Mouse (Mus musculus): ENCODE results near the gene Tnni3k. TPM values are rescaled to one million over a fixed set of nuclear protein-coding genes. Genes with fewer than 3 reads are reported as not detected.

The Tnni3k gene
- polyA plus RNA-seq, 1 experiment from 2014 or later = not detected

DNA sequence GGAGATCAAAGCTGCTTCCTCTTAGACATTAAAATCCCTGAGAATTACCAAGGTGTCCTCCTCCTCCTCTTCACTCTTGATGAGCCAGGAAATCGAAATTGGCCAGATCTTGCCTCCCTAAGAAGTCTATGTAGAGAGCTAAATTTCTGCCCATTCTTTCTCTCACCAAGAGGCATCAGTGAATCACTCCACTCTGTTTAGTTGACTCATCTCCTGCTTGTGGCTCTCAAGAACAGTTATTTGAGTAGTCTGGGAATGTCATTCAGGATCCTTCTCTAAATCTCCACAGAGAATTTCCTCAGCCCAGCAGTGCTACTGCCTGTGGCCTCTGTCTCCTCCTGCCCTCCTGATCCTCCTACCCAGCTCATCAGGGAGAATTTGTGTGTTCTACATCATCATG, 139.6 kb downstream of the Tnni3k start:
- WGBS = 70% methylated on average over 1 of the region's 1 CpGs
- Histone ChIP-seq H3K9ac (no peak overlapping the region), H3K9me3 (no peaks in the 10 kb centered on the region), H3K27me3 (replicated peaks) (no peaks in the 10 kb centered on the region), H3K4me1 (replicated peaks) (no peaks in the 10 kb centered on the region), H3K4me2 (replicated peaks) (no peak overlapping the region), H3K36me3 (no peaks in the 10 kb centered on the region), H3K27ac (no peak overlapping the region), H3K4me3 (replicated peaks) (no peak overlapping the region)
- no peak for ATAC-seq

DNA sequence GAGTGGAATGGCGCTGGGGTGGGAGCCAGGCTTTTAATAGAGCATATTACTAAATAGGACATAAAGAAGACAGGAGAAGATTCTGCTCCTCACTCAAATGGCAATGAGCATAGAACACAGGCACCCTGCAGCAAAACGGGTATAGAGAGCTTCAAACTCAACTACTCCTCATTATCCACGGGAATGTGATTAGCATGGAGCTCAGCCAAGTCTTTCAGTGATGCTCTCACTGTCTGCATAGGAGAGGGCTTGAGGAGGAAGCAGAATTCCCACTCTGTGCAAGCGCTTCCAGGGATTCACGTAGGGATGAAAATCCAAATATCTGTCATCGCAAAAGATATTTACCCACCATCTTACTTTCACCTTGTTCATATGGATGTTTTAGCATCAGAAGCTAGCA, 141.6 kb downstream of the Tnni3k start:
- H3K9ac ChIP-seq = no peak overlapping the region
- no peaks in the 10 kb centered on the region for H3K4me1 ChIP-seq (replicated peaks)
- H3K27me3 ChIP-seq (replicated peaks) = no peaks in the 10 kb centered on the region
- 74% methylated on average over 6 of the region's 6 CpGs for WGBS
- H3K36me3 ChIP-seq = no peaks in the 10 kb centered on the region
- H3K9me3 ChIP-seq = no peaks in the 10 kb centered on the region
- no peak overlapping the region for H3K27ac ChIP-seq
- H3K4me2 ChIP-seq (replicated peaks) = no peak overlapping the region
- ATAC-seq = no peak
- H3K4me3 ChIP-seq (replicated peaks) = no peak overlapping the region

DNA sequence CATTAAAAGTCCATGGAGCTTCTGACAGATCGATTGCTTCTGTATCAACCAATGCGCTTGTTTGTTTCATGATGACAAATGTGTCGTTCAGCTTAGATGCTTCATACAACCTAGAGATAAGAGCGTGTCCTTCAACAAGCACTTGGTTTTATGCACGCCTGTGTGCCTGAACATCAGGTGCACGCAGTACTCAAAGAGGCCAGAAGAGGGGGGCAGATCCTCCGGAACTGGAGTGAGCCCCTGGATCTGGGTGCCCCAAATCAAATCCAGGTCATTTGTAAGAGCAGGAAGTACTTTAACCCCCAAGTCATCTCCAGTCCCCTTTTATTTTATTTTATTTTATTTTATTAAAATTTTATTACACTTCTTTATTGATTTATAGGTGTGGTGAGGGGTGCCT, 158.5 kb downstream of the Tnni3k start:
- no peaks in the 10 kb centered on the region for H3K36me3 ChIP-seq
- ATAC-seq = no peak
- no peak overlapping the region for H3K4me3 ChIP-seq (replicated peaks)
- H3K27me3 ChIP-seq (replicated peaks) = no peaks in the 10 kb centered on the region
- H3K9me3 ChIP-seq = no peaks in the 10 kb centered on the region
- H3K9ac ChIP-seq = no peak overlapping the region
- no peak overlapping the region for H3K4me2 ChIP-seq (replicated peaks)
- no peaks in the 10 kb centered on the region for H3K4me1 ChIP-seq (replicated peaks)
- no peak overlapping the region for H3K27ac ChIP-seq
- 65% methylated on average over 7 of the region's 7 CpGs for WGBS

DNA sequence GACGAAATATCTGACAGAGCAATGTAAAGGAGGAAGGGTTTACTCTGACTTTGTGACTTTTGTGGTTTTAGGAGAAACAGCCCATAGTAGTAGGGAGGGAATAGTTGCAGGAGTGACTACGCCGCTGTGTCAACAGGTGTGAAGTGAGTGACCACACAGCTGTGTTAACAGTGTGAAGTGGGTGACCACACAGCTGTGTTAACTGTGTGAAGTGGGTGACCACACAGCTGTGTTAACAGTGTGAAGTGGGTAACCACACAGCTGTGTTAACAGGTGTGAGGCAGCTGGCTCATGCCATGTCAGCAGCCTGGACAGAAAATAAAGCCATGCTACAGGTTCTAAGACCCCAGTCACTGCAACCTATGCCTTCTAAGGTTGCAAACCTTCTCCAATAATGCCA, 162.0 kb downstream of the Tnni3k start:
- H3K9ac ChIP-seq = no peak overlapping the region
- no peaks in the 10 kb centered on the region for H3K4me1 ChIP-seq (replicated peaks)
- no peak overlapping the region for H3K4me3 ChIP-seq (replicated peaks)
- ATAC-seq = no peak
- H3K27me3 ChIP-seq (replicated peaks) = no peaks in the 10 kb centered on the region
- no peak overlapping the region for H3K27ac ChIP-seq
- WGBS = 79% methylated on average over 3 of the region's 3 CpGs
- no peak overlapping the region for H3K4me2 ChIP-seq (replicated peaks)
- no peaks in the 10 kb centered on the region for H3K36me3 ChIP-seq
- no peaks in the 10 kb centered on the region for H3K9me3 ChIP-seq

DNA sequence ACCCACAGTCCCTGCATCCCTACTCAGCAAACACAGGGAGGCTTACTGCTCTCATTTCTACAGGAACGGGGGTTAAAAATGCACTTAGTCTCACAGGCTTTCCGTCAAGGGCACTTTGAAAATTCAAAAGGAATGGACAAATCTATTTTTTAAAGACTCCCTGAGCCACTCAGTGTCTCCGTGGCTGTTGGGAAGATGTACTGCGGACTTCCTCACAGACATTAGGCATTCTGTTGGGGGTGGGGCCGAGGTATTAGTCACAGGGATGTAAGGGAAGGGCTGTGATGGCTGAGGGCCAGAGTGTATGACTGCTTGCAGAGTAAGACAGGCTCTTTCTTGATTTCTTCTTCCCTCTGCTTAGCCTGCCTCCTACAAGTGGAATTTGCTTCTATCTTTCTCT, 169.8 kb downstream of the Tnni3k start:
- ATAC-seq = peak; percentile 77
- H3K4me1 ChIP-seq (replicated peaks) = 0 out of 2 replicates have a peak, but pooled peaks cover 6% of the 10 kb centered on the region
- H3K36me3 ChIP-seq = no peaks in the 10 kb centered on the region
- no peaks in the 10 kb centered on the region for H3K9me3 ChIP-seq
- H3K4me2 ChIP-seq (replicated peaks) = no peak overlapping the region
- H3K27ac ChIP-seq = no peak overlapping the region
- no peaks in the 10 kb centered on the region for H3K27me3 ChIP-seq (replicated peaks)
- no peak overlapping the region for H3K4me3 ChIP-seq (replicated peaks)
- 16% methylated on average over 5 of the region's 5 CpGs for WGBS
- H3K9ac ChIP-seq = no peak overlapping the region

DNA sequence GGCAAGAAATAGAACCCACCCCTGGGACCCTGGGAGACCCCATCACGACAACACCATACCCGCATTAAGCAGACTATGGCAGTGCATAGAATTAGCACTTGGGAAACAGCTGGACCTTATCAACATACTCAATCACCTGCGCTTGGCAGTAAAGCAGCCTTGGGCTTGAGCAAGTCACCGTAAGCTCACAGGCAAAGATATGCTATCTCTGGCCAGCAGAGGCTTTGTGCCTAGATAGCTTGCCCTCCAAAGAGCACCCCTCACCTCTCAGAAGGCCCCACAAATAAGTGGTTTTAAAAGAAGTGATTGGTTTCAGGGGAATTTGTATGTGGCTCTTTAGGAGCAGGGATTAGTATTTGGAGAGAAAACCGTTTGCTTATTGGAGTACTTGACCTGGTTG, 170.2 kb downstream of the Tnni3k start:
- H3K4me2 ChIP-seq (replicated peaks) = no peak overlapping the region
- WGBS = 19% methylated on average over 5 of the region's 5 CpGs
- no peak overlapping the region for H3K27ac ChIP-seq
- H3K27me3 ChIP-seq (replicated peaks) = no peaks in the 10 kb centered on the region
- no peak for ATAC-seq
- H3K4me3 ChIP-seq (replicated peaks) = no peak overlapping the region
- no peak overlapping the region for H3K9ac ChIP-seq
- H3K4me1 ChIP-seq (replicated peaks) = 0 out of 2 replicates have a peak, but pooled peaks cover 9% of the 10 kb centered on the region
- H3K36me3 ChIP-seq = no peaks in the 10 kb centered on the region
- H3K9me3 ChIP-seq = no peaks in the 10 kb centered on the region

DNA sequence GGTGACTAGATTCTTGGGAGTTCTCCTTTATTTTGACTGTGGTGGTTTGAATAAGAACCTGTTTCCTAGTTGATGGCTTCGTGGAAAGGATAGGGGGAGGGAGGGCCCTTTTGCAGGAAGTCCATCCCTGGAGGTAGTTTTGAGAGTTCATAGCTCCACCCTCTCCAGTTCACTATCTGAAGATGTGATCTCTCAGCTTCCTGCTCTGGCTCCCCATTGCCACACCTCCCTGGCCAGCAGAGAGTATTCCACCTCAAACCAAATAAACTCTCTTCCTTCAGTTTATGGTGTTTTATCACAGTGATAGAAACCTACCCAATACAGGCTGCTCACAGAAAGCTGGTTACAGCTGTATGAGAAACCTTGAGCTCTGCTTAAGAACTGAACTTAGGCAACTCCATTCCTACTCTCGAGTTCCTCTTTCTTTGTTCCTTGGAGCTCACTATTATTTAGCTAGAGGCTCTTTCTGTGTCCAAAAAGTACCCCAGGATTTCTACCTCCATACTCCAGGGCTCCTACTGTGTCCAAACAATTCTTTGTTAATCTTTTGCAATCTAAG, 173.7 kb downstream of the Tnni3k start:
- H3K4me1 ChIP-seq (replicated peaks) = 0 out of 2 replicates have a peak, but pooled peaks cover 9% of the 10 kb centered on the region

DNA sequence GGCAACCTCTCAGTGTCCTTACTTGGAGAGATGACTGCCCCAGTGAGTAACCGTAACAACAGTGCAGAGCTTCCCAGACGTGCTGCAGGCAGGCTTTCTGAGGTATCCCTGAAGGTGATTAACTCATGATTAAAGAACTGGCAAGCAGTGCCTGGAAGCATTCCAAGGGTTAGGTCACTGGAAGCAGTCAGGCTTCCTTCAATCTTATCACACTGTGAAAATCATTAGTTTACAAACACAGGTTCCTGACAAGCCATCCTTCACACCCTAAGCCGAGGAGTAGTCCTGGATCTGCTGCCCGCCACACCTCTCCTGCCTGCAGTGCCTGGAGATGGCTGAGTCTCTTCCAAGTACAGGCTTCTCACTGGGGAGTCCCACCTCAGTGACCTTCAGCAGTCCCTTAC, 174.7 kb downstream of the Tnni3k start:
- H3K27ac ChIP-seq = no peak overlapping the region
- 26% methylated on average over 4 of the region's 4 CpGs for WGBS
- ATAC-seq = peak; percentile 60
- 0 out of 2 replicates have a peak, but pooled peaks cover 9% of the 10 kb centered on the region for H3K4me1 ChIP-seq (replicated peaks)
- H3K9ac ChIP-seq = no peak overlapping the region
- no peaks in the 10 kb centered on the region for H3K27me3 ChIP-seq (replicated peaks)
- H3K9me3 ChIP-seq = no peaks in the 10 kb centered on the region
- no peak overlapping the region for H3K4me3 ChIP-seq (replicated peaks)
- no peak overlapping the region for H3K4me2 ChIP-seq (replicated peaks)
- H3K36me3 ChIP-seq = no peaks in the 10 kb centered on the region

More for the DNA sequence above, 173.7 kb downstream of the Tnni3k start:
- WGBS = 65% methylated on average over 2 of the region's 2 CpGs
- peak; percentile 50 for ATAC-seq
- Histone ChIP-seq H3K36me3 (no peaks in the 10 kb centered on the region), H3K27ac (no peak overlapping the region), H3K4me3 (replicated peaks) (no peak overlapping the region), H3K9me3 (no peaks in the 10 kb centered on the region), H3K27me3 (replicated peaks) (no peaks in the 10 kb centered on the region), H3K9ac (no peak overlapping the region), H3K4me2 (replicated peaks) (no peak overlapping the region)

DNA sequence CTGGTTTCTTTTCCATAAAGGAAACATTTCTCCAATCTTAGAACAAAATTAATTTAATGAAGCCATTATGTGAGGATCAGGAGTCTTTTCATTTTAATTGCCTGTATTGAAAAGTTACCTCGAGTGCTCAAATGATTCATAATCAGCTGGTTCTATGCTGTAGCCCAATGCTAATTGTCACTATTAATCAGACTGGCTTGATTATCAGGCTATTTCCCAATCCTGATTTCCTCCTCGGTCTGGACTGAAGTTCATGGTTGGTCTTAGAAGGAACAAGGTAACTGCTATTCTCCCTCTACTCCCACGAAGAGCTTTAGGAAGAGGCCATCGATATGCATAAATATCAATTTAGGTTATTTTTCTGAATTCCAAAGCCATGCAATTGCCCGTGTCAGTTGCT, 175.1 kb downstream of the Tnni3k start:
- WGBS = 54% methylated on average over 5 of the region's 5 CpGs
- H3K4me1 ChIP-seq (replicated peaks) = 0 out of 2 replicates have a peak, but pooled peaks cover 6% of the 10 kb centered on the region
- H3K9ac ChIP-seq = no peak overlapping the region
- no peak overlapping the region for H3K4me2 ChIP-seq (replicated peaks)
- peak; percentile 67 for ATAC-seq
- H3K27me3 ChIP-seq (replicated peaks) = no peaks in the 10 kb centered on the region
- no peak overlapping the region for H3K27ac ChIP-seq
- H3K4me3 ChIP-seq (replicated peaks) = no peak overlapping the region
- no peaks in the 10 kb centered on the region for H3K9me3 ChIP-seq
- no peaks in the 10 kb centered on the region for H3K36me3 ChIP-seq

DNA sequence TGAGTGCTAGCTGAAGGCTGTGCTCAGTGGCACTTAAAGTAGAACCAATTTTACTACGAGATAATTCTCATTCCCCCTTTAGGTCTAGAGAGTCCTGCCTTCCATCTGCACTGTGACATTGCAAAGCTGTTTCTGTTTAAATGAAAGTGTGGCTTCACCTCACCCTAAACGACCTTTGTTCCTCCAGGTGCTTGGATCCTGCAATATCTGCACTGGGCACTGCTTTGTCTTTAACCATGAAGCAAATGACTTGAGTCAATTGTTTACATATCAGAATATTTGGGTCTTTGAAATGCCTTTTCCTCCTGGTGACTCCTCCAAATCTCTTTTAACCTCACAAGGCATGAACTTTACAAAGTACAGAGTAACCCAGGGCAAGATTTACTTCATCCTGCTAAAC, 175.7 kb downstream of the Tnni3k start:
- Histone ChIP-seq H3K4me2 (replicated peaks) (0 out of 2 replicates have a peak overlapping the region, but pooled peaks have one; percentile 2), H3K27me3 (replicated peaks) (no peaks in the 10 kb centered on the region), H3K9me3 (no peaks in the 10 kb centered on the region), H3K36me3 (no peaks in the 10 kb centered on the region), H3K9ac (no peak overlapping the region), H3K27ac (no peak overlapping the region), H3K4me3 (replicated peaks) (no peak overlapping the region), H3K4me1 (replicated peaks) (0 out of 2 replicates have a peak, but pooled peaks cover 5% of the 10 kb centered on the region)
- 12% methylated on average over 2 of the region's 2 CpGs for WGBS
- ATAC-seq = peak; percentile 87

DNA sequence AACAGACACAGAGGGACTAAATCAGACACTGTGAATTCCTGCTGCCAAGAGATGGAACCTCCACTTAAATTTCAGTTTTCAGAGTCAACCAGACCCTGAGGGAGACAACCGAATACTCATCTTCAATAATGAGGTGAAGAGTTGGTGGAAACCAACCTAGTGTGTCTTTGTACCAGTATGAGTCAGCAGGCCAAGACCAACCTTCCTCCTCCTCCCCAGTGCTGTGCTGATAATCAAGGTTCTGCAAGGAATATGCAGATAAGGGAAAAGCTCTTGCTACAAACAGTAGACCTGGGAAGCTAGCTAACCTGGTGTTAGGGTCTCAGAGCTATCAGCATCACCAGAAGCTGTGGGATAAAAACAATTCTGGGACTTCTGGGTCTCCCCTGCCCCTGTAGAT, 176.1 kb downstream of the Tnni3k start:
- Histone ChIP-seq H3K4me2 (replicated peaks) (0 out of 2 replicates have a peak overlapping the region, but pooled peaks have one; percentile 2), H3K27ac (no peak overlapping the region), H3K36me3 (no peaks in the 10 kb centered on the region), H3K9ac (no peak overlapping the region), H3K9me3 (no peaks in the 10 kb centered on the region), H3K4me1 (replicated peaks) (0 out of 2 replicates have a peak, but pooled peaks cover 5% of the 10 kb centered on the region), H3K27me3 (replicated peaks) (no peaks in the 10 kb centered on the region), H3K4me3 (replicated peaks) (no peak overlapping the region)
- 90% methylated on average over 1 of the region's 1 CpGs for WGBS
- ATAC-seq = peak; percentile 60

DNA sequence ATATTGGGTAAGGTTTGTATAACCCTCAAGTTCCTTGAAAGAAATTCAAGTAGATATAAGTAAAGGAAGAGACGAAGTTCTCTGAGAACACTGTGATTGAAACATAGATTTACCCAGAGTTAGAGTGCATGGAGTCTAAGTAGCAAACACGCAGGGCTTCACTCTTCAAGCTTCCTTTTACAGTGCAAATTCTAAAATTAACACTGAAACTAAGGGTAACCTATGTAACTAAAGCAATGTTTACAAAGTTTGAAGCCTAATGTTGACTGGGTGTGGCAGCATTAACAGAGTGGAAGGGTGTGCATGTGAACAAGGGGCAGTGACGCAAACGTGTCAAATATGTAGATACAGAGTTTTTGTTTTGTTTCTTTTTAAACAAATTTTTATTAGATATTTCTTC, 186.4 kb downstream of the Tnni3k start:
- no peak overlapping the region for H3K4me2 ChIP-seq (replicated peaks)
- no peaks in the 10 kb centered on the region for H3K9me3 ChIP-seq
- 80% methylated on average over 4 of the region's 4 CpGs for WGBS
- no peak for ATAC-seq
- no peak overlapping the region for H3K4me3 ChIP-seq (replicated peaks)
- no peaks in the 10 kb centered on the region for H3K36me3 ChIP-seq
- H3K27me3 ChIP-seq (replicated peaks) = no peaks in the 10 kb centered on the region
- no peak overlapping the region for H3K27ac ChIP-seq
- no peak overlapping the region for H3K9ac ChIP-seq
- no peaks in the 10 kb centered on the region for H3K4me1 ChIP-seq (replicated peaks)

DNA sequence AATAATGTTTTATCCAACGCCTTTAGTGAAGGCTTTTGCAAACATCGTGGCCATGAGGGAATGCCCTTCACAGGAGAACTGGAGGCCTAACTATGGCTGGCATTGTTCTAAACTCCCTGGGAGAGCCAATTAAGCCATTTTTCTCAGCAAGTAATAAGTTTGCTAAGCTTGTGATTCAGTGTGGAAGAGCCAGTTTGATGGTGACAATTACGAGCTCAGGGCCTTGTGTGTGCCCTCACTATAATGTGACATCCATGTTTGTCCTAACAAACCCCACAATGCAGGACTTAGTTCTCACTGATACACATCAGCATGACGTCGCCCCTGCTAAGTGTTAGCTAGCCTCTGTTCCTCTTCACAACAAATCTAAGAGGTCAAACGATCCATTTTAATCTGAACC, 193.3 kb downstream of the Tnni3k start:
- no peak for ATAC-seq
- Histone ChIP-seq H3K9me3 (no peaks in the 10 kb centered on the region), H3K4me1 (replicated peaks) (no peaks in the 10 kb centered on the region), H3K9ac (no peak overlapping the region), H3K36me3 (no peaks in the 10 kb centered on the region), H3K4me3 (replicated peaks) (no peak overlapping the region), H3K27me3 (replicated peaks) (no peaks in the 10 kb centered on the region), H3K4me2 (replicated peaks) (no peak overlapping the region), H3K27ac (no peak overlapping the region)
- WGBS = 76% methylated on average over 6 of the region's 6 CpGs

Measured in intestine, embryonic 15.5 days (tissue).